Mouse (Mus musculus) lung, postnatal 25 days (tissue): Measurements from ENCODE around the gene Slc25a35.
"Not testable (repeated sequence)": the region's sequence is repeated elsewhere in the genome, so short reads cannot be mapped to it uniquely, and the experiment has no call there.

Experiments
- DNase-seq: peaks from one replicate; pipeline ENCODE4 v3.0.0; 2022; ENCODE audit warnings: low spot score

Gene Slc25a35

GRCm38 (mm10) chr11:69006575-69006974 lies 38.6 kb downstream of the Slc25a35 start:
- DNase-seq, result not testable (repeated sequence)

GRCm38 (mm10) chr11:69008182-69009121 lies 40.5 kb downstream of the Slc25a35 start, which contains the start of gene Pfas:
Gene Pfas, minus strand, starts transcription at chr11:69008460.
- peak; percentile 90 for DNase-seq

- no peak for DNase-seq
Observed at GRCm38 (mm10) chr11:69009508-69009907, 41.6 kb downstream of the Slc25a35 start.

GRCm38 (mm10) chr11:69010400-69011323 lies 42.7 kb downstream of the Slc25a35 start:
- no peak for DNase-seq

GRCm38 (mm10) chr11:69011445-69011844 lies 43.5 kb downstream of the Slc25a35 start:
- DNase-seq, result not testable (repeated sequence)

- DNase-seq, result peak; percentile 95
Observed at GRCm38 (mm10) chr11:69012071-69012601, 44.2 kb downstream of the Slc25a35 start.

GRCm38 (mm10) chr11:69015644-69016441 lies 47.9 kb downstream of the Slc25a35 start, which contains the start of gene Ctc1:
Gene Ctc1, plus strand, starts transcription at chr11:69015911.
- DNase-seq, result peak; percentile 92

GRCm38 (mm10) chr11:69016755-69017154 lies 48.8 kb downstream of the Slc25a35 start:
- DNase-seq, result no peak

- no peak for DNase-seq
Observed at GRCm38 (mm10) chr11:69020691-69021090, 52.8 kb downstream of the Slc25a35 start.
